Mouse (Mus musculus) cerebellum, adult 9-10 months (tissue): ENCODE measurements at regions not wholly inside any gene's neighbourhood (a gene's known extent, or its start where the extent isn't known, plus 50 kb on each side); places are given as distances from the start of the nearest gene placed in this dataset.

Experiments used
- DNase-seq: peaks from one replicate; pipeline ENCODE4 v3.0.0; 2022

GRCm38 (mm10) chr7:134541699-134542098 lies 128.8 kb upstream of the Dock1 start:
- no peak for DNase-seq

- no peak for DNase-seq
These were observed 124.3 kb upstream of the Dock1 start for GRCm38 (mm10) chr7:134546187-134546586.

GRCm38 (mm10) chr7:134549286-134549919 lies 121.1 kb upstream of the Dock1 start:
- DNase-seq: no peak

GRCm38 (mm10) chr7:134550221-134550809 lies 120.1 kb upstream of the Dock1 start:
- no peak for DNase-seq

GRCm38 (mm10) chr7:134552051-134552451 lies 118.4 kb upstream of the Dock1 start:
- DNase-seq: no peak

- no peak for DNase-seq
These were observed 114.4 kb upstream of the Dock1 start for GRCm38 (mm10) chr7:134556061-134556460.

GRCm38 (mm10) chr7:134566322-134566721 lies 104.1 kb upstream of the Dock1 start:
- DNase-seq: peak; percentile 22

GRCm38 (mm10) chr7:134569247-134569646 lies 101.2 kb upstream of the Dock1 start:
- DNase-seq: no peak

- DNase-seq: no peak
These were observed 100.2 kb upstream of the Dock1 start for GRCm38 (mm10) chr7:134570176-134570810.

- DNase-seq: no peak
These were observed 88.7 kb upstream of the Dock1 start for GRCm38 (mm10) chr7:134581746-134582145.

- DNase-seq: no peak
These were observed 85.0 kb upstream of the Dock1 start for GRCm38 (mm10) chr7:134585478-134585877.

GRCm38 (mm10) chr7:134586990-134587389 lies 83.5 kb upstream of the Dock1 start:
- no peak for DNase-seq

GRCm38 (mm10) chr7:134607886-134608285 lies 62.6 kb upstream of the Dock1 start:
- no peak for DNase-seq

GRCm38 (mm10) chr7:134610159-134610558 lies 60.3 kb upstream of the Dock1 start:
- DNase-seq: no peak

GRCm38 (mm10) chr7:134611371-134611770 lies 59.1 kb upstream of the Dock1 start:
- DNase-seq: no peak

GRCm38 (mm10) chr7:134612175-134612633 lies 58.2 kb upstream of the Dock1 start:
- DNase-seq: peak; percentile 12

- no peak for DNase-seq
These were observed 51.1 kb upstream of the Dock1 start for GRCm38 (mm10) chr7:134619220-134619975.

- DNase-seq: no peak
These were observed 50.4 kb upstream of the Dock1 start for GRCm38 (mm10) chr7:134620006-134620405.
